Mouse (Mus musculus): ENCODE data around the gene Il5.

The Il5 gene

GRCm38 (mm10) chr11:53747985-53748384, 27.4 kb downstream of the Il5 start:
- DNase-seq = no peak

DNA sequence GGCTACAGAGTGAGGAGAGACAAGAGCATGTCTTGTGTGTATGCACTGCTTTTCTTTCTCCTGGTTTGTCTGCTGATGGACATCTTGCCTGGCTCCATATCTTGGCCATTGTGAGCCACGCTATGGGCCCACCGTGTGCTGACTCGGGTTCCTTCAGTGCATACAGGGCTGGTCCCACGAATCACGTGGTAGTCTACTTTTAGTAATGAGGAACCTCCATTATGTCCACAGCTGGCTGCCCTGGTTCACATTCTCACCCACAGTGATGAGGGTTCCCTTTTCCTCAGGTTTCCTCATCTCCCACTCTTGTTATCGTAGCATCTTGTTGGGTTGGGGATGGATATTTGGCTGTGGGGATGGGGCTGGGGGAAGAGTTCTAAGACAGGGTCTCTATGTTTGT, 28.0 kb downstream of the Il5 start:
- DNase-seq = no peak

- DNase-seq = no peak
Measured at GRCm38 (mm10) chr11:53749306-53749705, 28.7 kb downstream of the Il5 start.

DNA sequence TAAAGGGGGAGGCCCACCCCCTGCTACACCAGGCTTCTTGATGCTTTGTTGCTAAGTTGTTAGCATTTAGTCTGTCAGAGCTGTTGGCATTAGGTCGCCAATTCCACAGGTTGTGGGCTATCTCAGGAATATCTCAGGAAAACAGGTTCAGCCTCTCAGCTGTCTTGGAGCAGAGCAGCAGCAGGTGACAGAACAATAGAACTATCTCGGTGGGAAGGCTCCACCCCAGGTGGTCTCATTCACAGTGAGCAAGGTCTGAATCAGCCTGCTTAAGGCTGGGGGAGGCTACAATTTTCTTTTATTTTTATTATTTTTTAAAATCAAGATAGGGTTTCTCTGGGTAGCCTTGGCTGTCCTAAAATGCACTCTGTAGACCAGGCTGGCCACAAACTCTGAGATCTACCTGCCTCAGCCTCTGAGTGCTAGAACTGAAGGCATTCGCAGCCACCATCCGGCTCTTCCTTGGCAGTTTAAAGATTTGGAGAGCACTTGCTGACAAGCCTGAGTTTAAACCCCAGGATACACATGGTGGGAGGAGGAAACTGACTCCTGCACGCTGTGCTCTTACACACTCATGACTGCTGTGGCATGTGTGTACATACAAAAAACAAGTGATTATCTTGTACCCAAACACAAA, 29.2 kb downstream of the Il5 start:
- DNase-seq = no peak

DNA sequence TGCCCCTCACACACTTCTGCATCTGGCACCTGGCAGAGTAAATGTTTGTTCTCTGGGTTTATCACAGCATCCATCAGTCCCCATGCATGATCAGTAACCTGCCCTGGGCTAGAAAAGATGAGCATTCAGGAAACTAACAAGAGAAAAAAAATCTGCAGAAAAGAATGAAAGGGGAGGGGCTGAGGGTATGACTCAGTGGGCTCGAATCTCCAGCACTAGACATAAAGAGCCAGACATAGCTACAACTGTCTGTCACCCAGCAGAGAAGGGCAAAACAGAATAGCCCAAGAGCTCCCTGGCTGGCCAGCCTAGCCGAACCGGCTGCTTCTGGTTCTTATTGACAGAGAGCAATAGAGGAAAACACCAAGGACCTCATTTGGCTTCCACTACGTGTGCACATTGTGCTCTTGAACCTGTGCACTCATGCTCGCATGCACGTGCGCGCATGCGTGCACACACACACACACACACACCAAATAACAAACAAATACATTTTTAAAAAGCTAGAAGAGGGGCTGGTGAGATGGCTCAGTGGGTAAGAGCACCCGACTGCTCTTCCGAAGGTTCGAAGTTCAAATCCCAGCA, 34.5 kb downstream of the Il5 start:
- no peak for DNase-seq

DNA sequence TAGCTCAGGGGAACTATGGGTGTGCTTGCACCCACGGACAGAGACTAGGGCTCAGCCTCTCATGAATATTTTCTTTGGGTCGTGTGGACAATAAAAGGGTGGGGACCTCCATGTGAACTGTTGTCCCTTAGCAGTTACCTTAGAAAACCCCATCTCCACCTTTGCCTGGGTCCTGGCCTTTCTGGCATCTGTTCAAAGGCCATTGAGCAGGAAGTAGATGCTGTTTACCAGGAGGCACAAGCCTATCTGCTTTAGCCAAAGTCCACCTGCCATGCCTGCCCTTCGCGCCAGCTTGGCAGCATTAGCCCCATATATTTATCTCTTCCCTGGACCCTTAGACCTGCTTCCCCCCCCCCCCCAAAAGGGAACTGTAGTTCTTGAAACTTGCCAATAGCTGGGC, 37.0 kb downstream of the Il5 start:
- DNase-seq = no peak

- peak; percentile 66 for DNase-seq
Measured at GRCm38 (mm10) chr11:53758033-53758432, 37.4 kb downstream of the Il5 start.

- DNase-seq = peak; percentile 72
Measured at GRCm38 (mm10) chr11:53758791-53759351, 38.3 kb downstream of the Il5 start.

- no peak for DNase-seq
Measured at GRCm38 (mm10) chr11:53759545-53760406, 39.2 kb downstream of the Il5 start.

GRCm38 (mm10) chr11:53761284-53761683, 40.7 kb downstream of the Il5 start:
- no peak for DNase-seq

DNA sequence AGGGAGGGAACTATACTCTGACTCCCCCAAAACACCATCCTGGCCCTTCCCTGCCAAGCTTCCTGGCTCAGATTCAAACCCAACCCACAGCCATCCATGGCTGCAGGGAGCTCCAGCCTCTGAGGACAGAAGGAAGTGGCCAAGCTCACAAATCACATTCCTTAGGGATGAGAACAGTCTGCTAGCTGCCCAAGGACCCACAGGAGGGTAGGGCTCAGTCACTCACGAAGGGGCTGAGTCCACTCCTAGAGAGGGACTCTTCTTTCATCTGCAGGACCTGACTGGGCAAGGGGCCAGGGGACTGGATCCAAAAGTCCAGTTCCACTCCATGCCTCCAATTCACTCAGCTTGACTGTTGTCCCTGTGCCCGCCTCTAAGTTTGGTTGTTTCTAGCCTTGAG, 41.2 kb downstream of the Il5 start:
- peak; percentile 94 for DNase-seq

- DNase-seq = no peak
Measured at GRCm38 (mm10) chr11:53762426-53762825, 41.8 kb downstream of the Il5 start.

GRCm38 (mm10) chr11:53762827-53763495, 42.4 kb downstream of the Il5 start:
- peak; percentile 98 for DNase-seq

GRCm38 (mm10) chr11:53763496-53764140, 43.0 kb downstream of the Il5 start:
- DNase-seq = peak; percentile 97

DNA sequence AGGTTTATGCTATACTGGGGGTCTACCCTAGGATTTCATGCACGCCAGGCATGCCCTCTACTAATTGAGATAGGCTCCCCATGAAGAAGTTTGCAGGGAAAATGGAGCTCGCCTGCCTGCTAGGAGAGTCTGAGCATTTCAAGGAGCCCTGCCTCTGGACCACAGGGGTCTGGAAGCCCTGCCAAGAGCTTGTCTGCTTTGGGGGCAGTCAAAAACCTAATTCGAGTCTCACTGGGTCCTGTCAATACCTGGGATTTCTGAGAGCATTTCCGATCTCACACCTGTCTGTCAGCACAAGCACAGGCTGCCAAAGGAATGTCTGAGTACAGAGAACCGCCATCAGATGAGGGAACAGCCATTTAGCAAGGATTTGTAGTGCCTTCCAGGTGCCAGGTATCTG, 44.0 kb downstream of the Il5 start:
- DNase-seq = no peak

- DNase-seq = no peak
Measured at GRCm38 (mm10) chr11:53768422-53769184, 48.0 kb downstream of the Il5 start.

DNA sequence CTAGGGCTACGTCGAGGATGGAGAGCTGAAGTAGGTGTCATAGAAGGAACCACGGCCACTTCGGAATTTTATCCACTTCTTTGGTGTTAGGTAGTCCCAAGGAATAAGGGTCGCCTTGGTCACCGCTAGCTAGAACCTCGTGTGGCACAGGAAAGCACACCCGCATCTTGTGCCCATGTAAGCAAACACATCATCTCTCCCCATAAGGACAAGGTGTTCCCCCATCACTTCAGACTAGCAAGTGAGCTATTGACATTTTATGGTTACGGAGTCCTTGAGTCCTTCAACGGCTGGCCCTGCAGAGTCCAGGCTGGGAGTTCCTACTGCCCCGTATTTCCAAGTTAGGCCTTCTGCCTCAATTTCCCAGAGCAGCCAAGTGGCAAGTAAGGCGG, 48.6 kb downstream of the Il5 start:
- no peak for DNase-seq

- DNase-seq = peak; percentile 98
Measured at GRCm38 (mm10) chr11:53769760-53770124, 49.1 kb downstream of the Il5 start, which contains the start of gene Irf1. TSS of gene Irf1 (plus strand) at chr11:53770014.

- DNase-seq = peak; percentile 89
Measured at GRCm38 (mm10) chr11:53770125-53770791, 49.7 kb downstream of the Il5 start.

GRCm38 (mm10) chr11:53771001-53771744, 50.6 kb downstream of the Il5 start:
- DNase-seq = no peak
